Mouse (Mus musculus) cerebral cortex, adult 2 months (tissue): Measurements from ENCODE around the gene Zfp536.

ENCODE experiments used
- WGBS: fragments of 180-500 bp; shearing (Covaris S2); methylation state at CpG from one replicate; pipeline ENCODE4 v1.1.7; 2018; 5-methylcytosine and 5-hydroxymethylcytosine counted together

Zfp536 gene

GRCm38 (mm10) chr7:37554405-37554804, 219.0 kb downstream of the Zfp536 start:
- WGBS: 83% methylated on average over 5 of the region's 5 CpGs

- 66% methylated on average over 3 of the region's 3 CpGs for WGBS
These were observed 219.8 kb downstream of the Zfp536 start for GRCm38 (mm10) chr7:37553646-37554045.

GRCm38 (mm10) chr7:37552384-37552783, 221.1 kb downstream of the Zfp536 start:
- 78% methylated on average over 3 of the region's 3 CpGs for WGBS

GRCm38 (mm10) chr7:37548805-37549204, 224.6 kb downstream of the Zfp536 start:
- WGBS: 72% methylated on average over 15 of the region's 15 CpGs

- WGBS: 71% methylated on average over 6 of the region's 6 CpGs
These were observed 229.4 kb downstream of the Zfp536 start for GRCm38 (mm10) chr7:37544011-37544410.

GRCm38 (mm10) chr7:37542951-37543350, 230.5 kb downstream of the Zfp536 start:
- WGBS: 78% methylated on average over 7 of the region's 7 CpGs

- WGBS: 80% methylated on average over 2 of the region's 2 CpGs
These were observed 242.3 kb downstream of the Zfp536 start for GRCm38 (mm10) chr7:37531166-37531565.

GRCm38 (mm10) chr7:37528311-37528710, 245.1 kb downstream of the Zfp536 start:
- 88% methylated on average over 9 of the region's 9 CpGs for WGBS

GRCm38 (mm10) chr7:37527890-37528289, 245.6 kb downstream of the Zfp536 start:
- WGBS: 68% methylated on average over 2 of the region's 2 CpGs

- 75% methylated on average over 2 of the region's 2 CpGs for WGBS
These were observed 252.0 kb downstream of the Zfp536 start for GRCm38 (mm10) chr7:37521407-37521806.

GRCm38 (mm10) chr7:37510933-37511675, 262.3 kb downstream of the Zfp536 start:
- 81% methylated on average over 8 of the region's 8 CpGs for WGBS

GRCm38 (mm10) chr7:37509700-37510099, 263.7 kb downstream of the Zfp536 start:
- WGBS: 58% methylated on average over 9 of the region's 9 CpGs

- WGBS: 53% methylated on average over 7 of the region's 7 CpGs
These were observed 267.9 kb downstream of the Zfp536 start for GRCm38 (mm10) chr7:37505548-37505947.

GRCm38 (mm10) chr7:37505096-37505495, 268.3 kb downstream of the Zfp536 start:
- WGBS: 79% methylated on average over 11 of the region's 11 CpGs

- WGBS: 68% methylated on average over 5 of the region's 5 CpGs
These were observed 274.6 kb downstream of the Zfp536 start for GRCm38 (mm10) chr7:37498881-37499280.

- WGBS: 70% methylated on average over 9 of the region's 9 CpGs
These were observed 276.9 kb downstream of the Zfp536 start for GRCm38 (mm10) chr7:37496491-37496890.

GRCm38 (mm10) chr7:37490312-37490711, 283.1 kb downstream of the Zfp536 start:
- WGBS: 64% methylated on average over 5 of the region's 5 CpGs

- 88% methylated on average over 3 of the region's 3 CpGs for WGBS
These were observed 288.5 kb downstream of the Zfp536 start for GRCm38 (mm10) chr7:37484946-37485345.

GRCm38 (mm10) chr7:37482564-37482963, 290.9 kb downstream of the Zfp536 start:
- WGBS: 81% methylated on average over 4 of the region's 4 CpGs

GRCm38 (mm10) chr7:37481165-37481564, 292.3 kb downstream of the Zfp536 start:
- WGBS: 85% methylated on average over 6 of the region's 6 CpGs

GRCm38 (mm10) chr7:37477309-37477708, 296.1 kb downstream of the Zfp536 start:
- 86% methylated on average over 5 of the region's 5 CpGs for WGBS

GRCm38 (mm10) chr7:37475485-37475884, 298.0 kb downstream of the Zfp536 start:
- 77% methylated on average over 2 of the region's 2 CpGs for WGBS

- 82% methylated on average over 8 of the region's 8 CpGs for whole genome bisulfite sequencing
These were observed 299.2 kb downstream of the Zfp536 start for GRCm38 (mm10) chr7:37474284-37474683.
